Mouse (Mus musculus): ENCODE results near the gene Crybb1. TPM values are rescaled to one million over a fixed set of nuclear protein-coding genes. Genes with fewer than 3 reads are reported as not detected.

Crybb1 gene
- polyA plus RNA-seq (2015; fragmentation: Nextera tagmentation; extraction: Ambion mirVana): 2.7 and 3.3 TPM in 2 replicates

DNA sequence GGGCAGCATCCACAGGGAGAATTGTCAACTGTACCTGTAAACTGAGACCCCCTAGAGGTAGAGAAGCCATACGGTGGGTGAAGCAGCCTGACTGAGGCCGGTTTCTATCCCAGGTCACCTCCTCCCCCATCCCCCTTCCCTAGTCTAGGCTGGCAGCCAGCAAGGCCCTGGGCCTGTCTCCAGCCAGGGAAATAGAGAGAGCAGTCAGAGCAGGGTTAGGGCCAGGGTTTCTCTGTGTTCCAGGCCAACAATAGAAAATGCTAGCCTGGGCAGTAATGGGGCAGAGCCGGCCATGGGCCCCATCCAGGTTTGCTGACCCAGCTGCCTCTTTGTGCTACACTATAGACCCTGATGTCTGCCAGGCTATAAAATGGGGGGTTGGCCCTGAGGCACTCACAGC lies at the start of gene Crybb1:
Gene Crybb1 (plus strand): TSS at position 390 of the 400 bp plus-strand sequence.
- H3K9ac ChIP-seq (replicated peaks): no peak within 1 kb of the TSS; the same call in 1 of the 2 replicates

GRCm38 (mm10) chr5:112206543-112207255 lies 48.9 kb upstream of the Crybb1 start:
- Histone ChIP-seq H3K27ac (no peak overlapping the region), H3K9me3 (no peaks in the 10 kb centered on the region), H3K4me3 (replicated peaks) (no peak overlapping the region), H3K36me3 (no peaks in the 10 kb centered on the region), H3K4me2 (replicated peaks) (peak overlapping the region; percentile 5; the same call in 1 of the 2 replicates), H3K4me1 (replicated peaks) (peaks cover 15% of the 10 kb centered on the region), H3K27me3 (0 out of 2 replicates have a peak, but pooled peaks cover 6% of the 10 kb centered on the region), H3K9ac (replicated peaks) (0 out of 2 replicates have a peak overlapping the region, but pooled peaks have one; percentile 4)
- no peak for ATAC-seq
- WGBS: 24% methylated on average over 16 of the region's 16 CpGs

More for the DNA sequence above, at the start of gene Crybb1:
- 0 out of 2 replicates have a peak, but pooled peaks cover 3% of the 10 kb centered on the region for H3K27me3 ChIP-seq
- H3K36me3 ChIP-seq: no peaks in the 10 kb centered on the region
- no peaks in the 10 kb centered on the region for H3K9me3 ChIP-seq
- WGBS: 48% methylated on average over 3 of the region's 3 CpGs
- H3K4me3 ChIP-seq (replicated peaks): no peak within 1 kb of the TSS
- H3K27ac ChIP-seq: no peak within 1 kb of the TSS
- H3K4me1 ChIP-seq (replicated peaks): 0 out of 2 replicates have a peak, but pooled peaks cover 7% of the 10 kb centered on the region
- no peak within 1 kb of the TSS for H3K4me2 ChIP-seq (replicated peaks)
- no peak for ATAC-seq

DNA sequence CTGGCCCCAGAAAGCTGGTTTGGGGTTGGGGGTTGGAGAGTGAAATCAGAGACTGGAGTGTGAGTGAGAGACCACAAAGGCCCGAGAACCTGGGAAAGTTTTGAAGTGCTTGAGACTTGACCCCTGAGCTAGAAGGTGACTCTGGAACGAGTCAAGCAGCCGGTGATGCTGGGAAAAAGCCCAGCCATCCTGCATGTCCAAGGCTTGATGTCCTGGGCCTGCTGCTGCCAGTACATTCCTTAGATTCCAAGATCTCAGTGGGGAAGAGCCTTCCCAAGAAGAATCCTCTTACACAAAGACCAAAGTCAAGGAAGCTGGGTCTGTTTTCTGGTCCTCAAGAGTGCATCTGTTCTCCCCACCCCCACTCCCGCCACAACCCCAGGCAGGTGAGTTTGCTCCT lies 47.3 kb upstream of the Crybb1 start:
- 54% methylated on average over 4 of the region's 4 CpGs for WGBS
- no peaks in the 10 kb centered on the region for H3K9me3 ChIP-seq
- H3K27me3 ChIP-seq: 0 out of 2 replicates have a peak, but pooled peaks cover 6% of the 10 kb centered on the region
- no peak overlapping the region for H3K4me2 ChIP-seq (replicated peaks)
- H3K4me3 ChIP-seq (replicated peaks): no peak overlapping the region
- no peak overlapping the region for H3K9ac ChIP-seq (replicated peaks)
- no peaks in the 10 kb centered on the region for H3K36me3 ChIP-seq
- ATAC-seq: no peak
- H3K4me1 ChIP-seq (replicated peaks): peaks cover 23% of the 10 kb centered on the region
- no peak overlapping the region for H3K27ac ChIP-seq

DNA sequence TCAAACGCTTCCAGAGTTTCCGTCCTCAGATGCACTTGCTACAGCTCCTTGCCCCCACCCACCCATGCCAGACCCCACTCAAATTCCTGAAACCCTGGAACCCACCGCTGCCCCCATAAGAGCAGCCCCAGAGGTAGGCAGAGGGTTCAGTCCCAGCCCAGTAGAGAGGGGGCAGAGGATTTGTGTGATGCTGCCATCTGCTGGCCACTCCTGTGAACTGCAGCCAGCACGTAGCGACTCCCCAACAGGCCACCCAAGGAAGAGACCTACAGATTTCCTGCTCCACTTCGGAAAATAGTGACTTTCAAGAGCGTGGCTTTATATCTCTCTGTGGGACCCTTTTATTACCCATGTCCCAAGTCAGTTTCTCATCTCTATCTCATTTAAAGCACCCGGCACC lies 45.5 kb upstream of the Crybb1 start:
- Histone ChIP-seq H3K27me3 (0 out of 2 replicates have a peak, but pooled peaks cover under 1% of the 10 kb centered on the region), H3K4me2 (replicated peaks) (no peak overlapping the region), H3K36me3 (no peaks in the 10 kb centered on the region), H3K27ac (no peak overlapping the region), H3K9ac (replicated peaks) (no peak overlapping the region), H3K9me3 (no peaks in the 10 kb centered on the region), H3K4me1 (replicated peaks) (peaks cover 41% of the 10 kb centered on the region), H3K4me3 (replicated peaks) (no peak overlapping the region)
- ATAC-seq: no peak
- 20% methylated on average over 8 of the region's 8 CpGs for WGBS

DNA sequence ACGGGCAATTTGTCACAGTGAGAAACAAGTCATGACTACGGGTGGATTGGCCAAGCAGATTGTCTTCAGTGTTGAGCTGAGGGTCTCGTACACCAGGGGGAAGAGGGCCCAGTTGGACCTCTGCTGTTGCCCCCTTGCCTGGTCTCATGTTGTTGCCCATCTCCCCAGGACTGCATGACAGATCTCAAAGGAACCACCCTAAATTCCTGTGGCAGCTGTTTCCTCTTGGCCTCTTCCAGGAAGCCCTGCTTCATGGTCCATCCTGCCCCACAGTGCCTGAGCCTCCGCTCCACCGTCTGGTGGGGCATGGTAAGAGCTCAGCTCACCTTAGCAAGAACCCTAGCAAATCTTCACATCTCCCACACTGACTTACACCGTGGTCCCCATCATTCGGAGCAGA lies 43.7 kb upstream of the Crybb1 start:
- H3K9me3 ChIP-seq: no peaks in the 10 kb centered on the region
- 91% methylated on average over 7 of the region's 7 CpGs for WGBS

DNA sequence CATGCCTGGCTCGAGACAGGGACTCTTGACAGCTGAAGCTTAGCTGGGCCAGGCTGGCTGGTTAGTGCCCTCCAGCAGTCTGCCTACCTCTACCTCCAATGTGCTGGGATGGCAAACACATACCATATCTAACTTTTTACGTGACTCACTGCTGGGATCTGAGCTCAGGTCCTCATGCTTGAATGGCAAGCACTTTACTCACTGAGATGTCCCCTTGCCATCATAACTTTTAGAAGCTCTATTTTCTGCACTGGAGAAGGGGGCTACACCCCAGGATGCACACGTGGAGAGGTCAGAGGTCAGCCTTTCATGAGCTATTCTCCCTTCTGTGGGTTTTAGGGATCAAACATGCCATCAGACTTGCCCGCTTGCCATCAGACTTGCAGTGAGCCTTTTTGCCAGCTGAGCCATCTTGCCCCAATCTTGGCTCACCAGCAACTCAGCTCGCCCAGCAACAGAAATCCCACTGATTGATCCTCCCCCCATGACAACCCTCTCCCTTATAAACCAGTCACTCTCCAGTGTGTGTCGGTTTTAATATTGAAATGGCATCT lies 42.8 kb upstream of the Crybb1 start:
- Histone ChIP-seq H3K4me1 (replicated peaks) (peaks cover 52% of the 10 kb centered on the region), H3K4me3 (replicated peaks) (no peak overlapping the region), H3K9me3 (no peaks in the 10 kb centered on the region), H3K9ac (replicated peaks) (no peak overlapping the region; the same call in 1 of the 2 replicates), H3K27ac (peak overlapping the region; percentile 92), H3K4me2 (replicated peaks) (0 out of 2 replicates have a peak overlapping the region, but pooled peaks have one; percentile 33), H3K27me3 (no peaks in the 10 kb centered on the region), H3K36me3 (no peaks in the 10 kb centered on the region)
- 38% methylated on average over 6 of the region's 6 CpGs for WGBS
- ATAC-seq: peak; percentile 0; the same call in 1 of the 2 replicates

More for the DNA sequence above, 43.7 kb upstream of the Crybb1 start:
- Histone ChIP-seq H3K4me3 (replicated peaks) (no peak overlapping the region), H3K9ac (replicated peaks) (no peak overlapping the region), H3K4me1 (replicated peaks) (peaks cover 45% of the 10 kb centered on the region), H3K36me3 (no peaks in the 10 kb centered on the region), H3K4me2 (replicated peaks) (no peak overlapping the region), H3K27me3 (no peaks in the 10 kb centered on the region), H3K27ac (no peak overlapping the region)
- no peak for ATAC-seq

GRCm38 (mm10) chr5:112213331-112214240 lies 42.0 kb upstream of the Crybb1 start:
- H3K4me1 ChIP-seq (replicated peaks): peaks cover 60% of the 10 kb centered on the region

GRCm38 (mm10) chr5:112214419-112214818 lies 41.2 kb upstream of the Crybb1 start:
- ATAC-seq: peak; percentile 29
- 0% methylated on average over 10 of the region's 10 CpGs for WGBS
- no peak overlapping the region for H3K4me3 ChIP-seq (replicated peaks)
- 0 out of 2 replicates have a peak overlapping the region, but pooled peaks have one; percentile 13 for H3K4me2 ChIP-seq (replicated peaks)
- peaks cover 69% of the 10 kb centered on the region for H3K4me1 ChIP-seq (replicated peaks)
- peak overlapping the region; percentile 92 for H3K27ac ChIP-seq
- peaks cover 13% of the 10 kb centered on the region for H3K36me3 ChIP-seq
- no peaks in the 10 kb centered on the region for H3K27me3 ChIP-seq
- peak overlapping the region; percentile 50; the same call in 1 of the 2 replicates for H3K9ac ChIP-seq (replicated peaks)
- H3K9me3 ChIP-seq: no peaks in the 10 kb centered on the region

More at GRCm38 (mm10) chr5:112213331-112214240, 42.0 kb upstream of the Crybb1 start:
- peak overlapping the region; percentile 92 for H3K27ac ChIP-seq
- peak overlapping the region; percentile 50; the same call in 1 of the 2 replicates for H3K9ac ChIP-seq (replicated peaks)
- H3K4me2 ChIP-seq (replicated peaks): peak overlapping the region; percentile 33
- no peak overlapping the region for H3K4me3 ChIP-seq (replicated peaks)
- peaks cover 6% of the 10 kb centered on the region for H3K36me3 ChIP-seq
- no peaks in the 10 kb centered on the region for H3K9me3 ChIP-seq
- peak; percentile 65 for ATAC-seq
- 16% methylated on average over 19 of the region's 19 CpGs for WGBS
- no peaks in the 10 kb centered on the region for H3K27me3 ChIP-seq

- Histone ChIP-seq H3K9ac (replicated peaks) (peak overlapping the region; percentile 34; the same call in 1 of the 2 replicates), H3K4me2 (replicated peaks) (peak overlapping the region; percentile 27), H3K27ac (peak overlapping the region; percentile 92), H3K4me1 (replicated peaks) (peaks cover 78% of the 10 kb centered on the region), H3K9me3 (no peaks in the 10 kb centered on the region), H3K27me3 (no peaks in the 10 kb centered on the region), H3K4me3 (replicated peaks) (0 out of 2 replicates have a peak overlapping the region, but pooled peaks have one; percentile 0), H3K36me3 (peaks cover 22% of the 10 kb centered on the region)
- WGBS: 3% methylated on average over 12 of the region's 12 CpGs
- peak; percentile 3 for ATAC-seq
Observed at GRCm38 (mm10) chr5:112215291-112215751, 40.3 kb upstream of the Crybb1 start.

- Histone ChIP-seq H3K9me3 (no peaks in the 10 kb centered on the region), H3K4me2 (replicated peaks) (peak overlapping the region; percentile 27), H3K9ac (replicated peaks) (peak overlapping the region; percentile 34; the same call in 1 of the 2 replicates), H3K27ac (peak overlapping the region; percentile 92), H3K4me3 (replicated peaks) (0 out of 2 replicates have a peak overlapping the region, but pooled peaks have one; percentile 0), H3K36me3 (peaks cover 27% of the 10 kb centered on the region), H3K4me1 (replicated peaks) (peaks cover 83% of the 10 kb centered on the region), H3K27me3 (no peaks in the 10 kb centered on the region)
- 14% methylated on average over 9 of the region's 9 CpGs for WGBS
- ATAC-seq: no peak
Observed at GRCm38 (mm10) chr5:112215801-112216251, 39.8 kb upstream of the Crybb1 start.

- H3K4me1 ChIP-seq (replicated peaks): peaks cover 88% of the 10 kb centered on the region
- H3K4me3 ChIP-seq (replicated peaks): no peak overlapping the region
- peaks cover 32% of the 10 kb centered on the region for H3K36me3 ChIP-seq
- peak overlapping the region; percentile 37; the same call in 1 of the 2 replicates for H3K9ac ChIP-seq (replicated peaks)
- H3K27ac ChIP-seq: peak overlapping the region; percentile 92
- no peaks in the 10 kb centered on the region for H3K9me3 ChIP-seq
- H3K4me2 ChIP-seq (replicated peaks): no peak overlapping the region; the same call in 1 of the 2 replicates
- no peaks in the 10 kb centered on the region for H3K27me3 ChIP-seq
- 54% methylated on average over 7 of the region's 7 CpGs for WGBS
- ATAC-seq: no peak
Observed at GRCm38 (mm10) chr5:112216335-112216734, 39.3 kb upstream of the Crybb1 start.

Data from midbrain, embryonic 13.5 days (tissue).